Mouse (Mus musculus) embryonic facial prominence, embryonic 11.5 days (tissue): Measurements from ENCODE around the gene Stag1. TPM values are rescaled to one million over a fixed set of nuclear protein-coding genes. Genes with fewer than 3 reads are reported as not detected.
"Not testable (repeated sequence)": the region's sequence is repeated elsewhere in the genome, so short reads cannot be mapped to it uniquely, and the experiment has no call there.

Experiments
- ATAC-seq: fragments of 200-750 bp; cut with Nextera tagmentation; replicated peaks from 2 replicates; pipeline ENCODE4 v1.8.0; 2017; ENCODE audit warnings: low read depth; ENCODE audit not compliant: insufficient number of reproducible peaks, low FRiP score, low TSS enrichment
- DNase-seq: peaks from one replicate; pipeline ENCODE4 v3.0.0-alpha.2; 2015; ENCODE audit warnings: low spot score
- H3K27ac ChIP-seq: fragments of 300-500 bp; sonication (generic); replicated peaks from 2 replicates; pipeline ENCODE4 v1.5.1; 2014; ENCODE audit warnings: mild to moderate bottlenecking, low read depth, low read length, control low read depth
- H3K27me3 ChIP-seq: fragments of 300-500 bp; sonication (generic); 2 replicates; pipeline ENCODE4 v1.6.1; 2014; ENCODE audit warnings: mild to moderate bottlenecking, low read length, moderate library complexity, mixed read lengths; ENCODE audit not compliant: control insufficient read depth, insufficient read depth
- H3K36me3 ChIP-seq: fragments of 300-500 bp; sonication (generic); replicated peaks from 2 replicates; pipeline ENCODE4 v1.6.1; 2014; ENCODE audit warnings: low read depth, mild to moderate bottlenecking, low read length, moderate library complexity, mixed read lengths; ENCODE audit not compliant: control insufficient read depth, insufficient read depth
- H3K4me1 ChIP-seq: fragments of 300-500 bp; sonication (generic); 2 replicates; pipeline ENCODE4 v1.6.1; 2014; ENCODE audit warnings: low read length, mixed read lengths; ENCODE audit not compliant: control insufficient read depth, insufficient read depth
- H3K4me2 ChIP-seq: fragments of 300-500 bp; sonication (generic); 2 replicates; pipeline ENCODE4 v1.6.1; 2014; ENCODE audit warnings: low read depth, mild to moderate bottlenecking, control low read depth, low read length, moderate library complexity
- H3K4me3 ChIP-seq: fragments of 300-500 bp; sonication (generic); 2 replicates; pipeline ENCODE4 v1.5.1; 2014; ENCODE audit warnings: low read depth, low read length, control low read depth
- H3K9ac ChIP-seq: fragments of 300-500 bp; sonication (generic); replicated peaks from 2 replicates; pipeline ENCODE4 v1.6.1; 2014; ENCODE audit warnings: mild to moderate bottlenecking, control low read depth, low read length
- H3K9me3 ChIP-seq: fragments of 300-500 bp; sonication (generic); replicated peaks from 2 replicates; pipeline ENCODE4 v1.6.1; 2016; ENCODE audit warnings: mild to moderate bottlenecking, low read length, inconsistent platforms, mixed read lengths; ENCODE audit not compliant: control insufficient read depth
- WGBS: fragments of 180-500 bp; shearing (Covaris S2); extraction: QIAGEN DNeasy Blood & Tissue Kit; methylation state at CpG from one replicate; pipeline ENCODE4 v1.1.7; 2014; 5-methylcytosine and 5-hydroxymethylcytosine counted together
- polyA plus RNA-seq: library from polyadenylated mRNA; unstranded; fragments of >200 nt; fragmentation: Nextera tagmentation; extraction: Ambion mirVana; gene quantifications from 2 replicates; pipeline ENCODE4 v1.2.1, GENCODE M21; 2014

The Stag1 gene
- polyA plus RNA-seq, 1 experiment from 2014 or later = 61.7 TPM

- no peak overlapping the region for H3K4me3 ChIP-seq
- no peaks in the 10 kb centered on the region for H3K27me3 ChIP-seq
- H3K9ac ChIP-seq = no peak overlapping the region
- no peaks in the 10 kb centered on the region for H3K4me1 ChIP-seq
- ATAC-seq = no peak
- H3K9me3 ChIP-seq = no peaks in the 10 kb centered on the region
- DNase-seq = no peak
- H3K4me2 ChIP-seq = no peak overlapping the region
- H3K27ac ChIP-seq = no peak overlapping the region
- no peaks in the 10 kb centered on the region for H3K36me3 ChIP-seq
- 96% methylated on average over 1 of the region's 1 CpGs for WGBS
These were observed 110.0 kb downstream of the Stag1 start for GRCm38 (mm10) chr9:100707644-100708043.

- DNase-seq (no peak), ATAC-seq (no peak)
- Histone ChIP-seq H3K36me3 (no peaks in the 10 kb centered on the region), H3K4me2 (no peak overlapping the region), H3K9ac (no peak overlapping the region), H3K9me3 (no peaks in the 10 kb centered on the region), H3K4me3 (no peak overlapping the region), H3K4me1 (no peaks in the 10 kb centered on the region), H3K27me3 (no peaks in the 10 kb centered on the region), H3K27ac (no peak overlapping the region)
- WGBS = 78% methylated on average over 2 of the region's 2 CpGs
These were observed 114.1 kb downstream of the Stag1 start for GRCm38 (mm10) chr9:100711665-100712064.

DNA sequence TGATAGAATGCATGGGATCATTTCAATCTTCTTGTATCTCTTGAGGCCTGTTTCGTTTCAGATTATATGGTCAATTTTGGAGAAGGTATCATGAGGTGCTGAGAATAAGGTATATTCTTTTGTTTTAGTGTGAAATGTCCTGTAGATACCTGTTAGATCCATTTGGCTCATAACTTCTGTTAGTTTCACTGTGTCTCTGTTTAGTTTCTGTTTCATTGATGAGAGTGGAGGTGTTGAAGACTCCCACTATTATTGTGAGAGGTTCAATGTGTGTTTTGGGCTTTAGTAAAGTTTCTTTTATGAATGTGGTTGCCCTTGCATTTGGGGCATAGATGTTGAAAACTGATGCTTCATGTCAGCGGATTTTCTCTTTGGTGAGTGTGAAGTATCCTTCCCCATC is 127.2 kb downstream of the Stag1 start:
- 93% methylated on average over 2 of the region's 2 CpGs for WGBS
- H3K9ac ChIP-seq = not testable (repeated sequence)

DNA sequence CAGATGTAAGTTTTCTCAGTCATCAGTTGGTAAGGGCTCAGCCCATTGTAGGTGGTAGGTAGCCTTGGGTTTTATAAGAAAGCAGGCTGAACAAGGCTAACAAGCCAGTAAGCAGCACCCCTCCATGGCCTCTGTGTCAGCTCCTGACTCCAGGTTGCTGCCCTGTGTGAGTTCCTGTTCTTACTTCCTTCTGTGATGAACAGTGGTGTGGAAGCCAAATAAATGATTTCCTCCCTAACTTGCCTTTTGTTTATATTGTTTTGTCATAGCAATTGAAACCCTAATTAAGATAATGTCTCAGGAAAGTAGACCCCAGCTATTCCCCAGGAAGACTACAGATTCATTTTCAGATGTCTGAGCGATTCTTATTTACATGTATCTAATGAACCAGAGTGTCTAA is 134.2 kb downstream of the Stag1 start:
- H3K4me2 ChIP-seq = no peak overlapping the region
- DNase-seq (no peak), ATAC-seq (no peak)
- H3K9me3 ChIP-seq = no peaks in the 10 kb centered on the region
- H3K27ac ChIP-seq = no peak overlapping the region
- H3K36me3 ChIP-seq = no peaks in the 10 kb centered on the region
- no peaks in the 10 kb centered on the region for H3K4me1 ChIP-seq
- no peaks in the 10 kb centered on the region for H3K27me3 ChIP-seq
- WGBS = 97% methylated on average over 1 of the region's 1 CpGs
- H3K9ac ChIP-seq = no peak overlapping the region
- no peak overlapping the region for H3K4me3 ChIP-seq

More for the DNA sequence above, 127.2 kb downstream of the Stag1 start:
- H3K27ac ChIP-seq, H3K9me3 ChIP-seq, DNase-seq, H3K36me3 ChIP-seq, H3K4me3 ChIP-seq, H3K4me1 ChIP-seq, H3K4me2 ChIP-seq, ATAC-seq, H3K27me3 ChIP-seq: not testable (repeated sequence)

GRCm38 (mm10) chr9:100733907-100734440 is 136.4 kb downstream of the Stag1 start:
- Histone ChIP-seq H3K9ac (no peak overlapping the region), H3K9me3 (no peaks in the 10 kb centered on the region), H3K27me3 (no peaks in the 10 kb centered on the region), H3K4me2 (no peak overlapping the region), H3K4me1 (no peaks in the 10 kb centered on the region), H3K36me3 (no peaks in the 10 kb centered on the region), H3K27ac (no peak overlapping the region), H3K4me3 (no peak overlapping the region)
- ATAC-seq (no peak), DNase-seq (no peak)
- WGBS = 83% methylated on average over 6 of the region's 6 CpGs

GRCm38 (mm10) chr9:100735993-100736645 is 138.5 kb downstream of the Stag1 start:
- no peaks in the 10 kb centered on the region for H3K27me3 ChIP-seq
- H3K4me3 ChIP-seq = no peak overlapping the region
- 72% methylated on average over 4 of the region's 4 CpGs for WGBS
- no peak overlapping the region for H3K27ac ChIP-seq
- H3K4me1 ChIP-seq = no peaks in the 10 kb centered on the region
- no peak for ATAC-seq
- no peaks in the 10 kb centered on the region for H3K9me3 ChIP-seq
- H3K9ac ChIP-seq = no peak overlapping the region
- no peak for DNase-seq
- H3K36me3 ChIP-seq = no peaks in the 10 kb centered on the region
- no peak overlapping the region for H3K4me2 ChIP-seq

GRCm38 (mm10) chr9:100736646-100737031 is 139.0 kb downstream of the Stag1 start:
- Histone ChIP-seq H3K9ac (no peak overlapping the region), H3K4me3 (no peak overlapping the region), H3K27ac (no peak overlapping the region), H3K9me3 (no peaks in the 10 kb centered on the region), H3K4me2 (no peak overlapping the region), H3K4me1 (no peaks in the 10 kb centered on the region), H3K36me3 (no peaks in the 10 kb centered on the region), H3K27me3 (no peaks in the 10 kb centered on the region)
- no peak for ATAC-seq
- DNase-seq = no peak

GRCm38 (mm10) chr9:100777238-100777637 is 179.6 kb downstream of the Stag1 start:
- not testable (repeated sequence) for H3K9me3 ChIP-seq, ATAC-seq, H3K4me3 ChIP-seq, H3K4me2 ChIP-seq, H3K27ac ChIP-seq, H3K4me1 ChIP-seq, H3K9ac ChIP-seq, DNase-seq, H3K36me3 ChIP-seq, H3K27me3 ChIP-seq
- 77% methylated on average over 2 of the region's 2 CpGs for WGBS
